Mouse (Mus musculus): Measurements from ENCODE around the gene Themis3.
"Not testable (repeated sequence)": the region's sequence is repeated elsewhere in the genome, so short reads cannot be mapped to it uniquely, and the experiment has no call there.

Gene Themis3

GRCm38 (mm10) chr17:66552690-66553089 is 41.7 kb downstream of the Themis3 start:
- no peak for DNase-seq

- DNase-seq: no peak
Observed at GRCm38 (mm10) chr17:66550486-66550885, 43.9 kb downstream of the Themis3 start.

- no peak for DNase-seq
Observed at GRCm38 (mm10) chr17:66532285-66532684, 62.1 kb downstream of the Themis3 start.

GRCm38 (mm10) chr17:66523396-66523795 is 71.0 kb downstream of the Themis3 start:
- DNase-seq: no peak

GRCm38 (mm10) chr17:66522631-66523030 is 71.8 kb downstream of the Themis3 start:
- DNase-seq: not testable (repeated sequence)

- peak; percentile 87 for DNase-seq
Observed at GRCm38 (mm10) chr17:66519554-66520553, 74.6 kb downstream of the Themis3 start, which contains the start of gene Rab12. Gene Rab12, minus strand, starts transcription at chr17:66519729.

- DNase-seq: no peak
Observed at GRCm38 (mm10) chr17:66518877-66519553, 75.4 kb downstream of the Themis3 start.

- no peak for DNase-seq
Observed at GRCm38 (mm10) chr17:66516953-66517352, 77.5 kb downstream of the Themis3 start.

GRCm38 (mm10) chr17:66514288-66514995 is 80.0 kb downstream of the Themis3 start:
- DNase-seq: no peak

- no peak for DNase-seq
Observed at GRCm38 (mm10) chr17:66512202-66512956, 82.0 kb downstream of the Themis3 start.

GRCm38 (mm10) chr17:66510221-66510683 is 84.2 kb downstream of the Themis3 start:
- DNase-seq: no peak

GRCm38 (mm10) chr17:66507049-66507954 is 87.1 kb downstream of the Themis3 start:
- DNase-seq: peak; percentile 41

GRCm38 (mm10) chr17:66504964-66505363 is 89.5 kb downstream of the Themis3 start:
- DNase-seq: no peak
